Mouse (Mus musculus) lung, embryonic 16.5 days (tissue): ENCODE results near the gene Lyl1. TPM values are rescaled to one million over a fixed set of nuclear protein-coding genes. Genes with fewer than 3 reads are reported as not detected.

ENCODE experiments used
- ATAC-seq: fragments of 200-750 bp; cut with Nextera tagmentation; 2 replicates; pipeline ENCODE4 v1.8.0; 2017; ENCODE audit warnings: low read depth, mild to moderate bottlenecking, moderate library complexity
- H3K27ac ChIP-seq: fragments of 300-500 bp; sonication (generic); 2 replicates; pipeline ENCODE4 v1.5.1; 2014; ENCODE audit warnings: mild to moderate bottlenecking, control low read depth, low read length
- H3K27me3 ChIP-seq: fragments of 300-500 bp; sonication (generic); 2 replicates; pipeline ENCODE4 v1.6.1; 2014; ENCODE audit warnings: low read depth, low read length, mixed read lengths; ENCODE audit not compliant: control insufficient read depth, insufficient read depth
- H3K36me3 ChIP-seq: fragments of 300-500 bp; sonication (generic); 2 replicates; pipeline ENCODE4 v1.6.1; 2014; ENCODE audit warnings: low read length; ENCODE audit not compliant: control insufficient read depth, insufficient read depth
- H3K4me1 ChIP-seq: fragments of 300-500 bp; sonication (generic); replicated peaks from 2 replicates; pipeline ENCODE4 v1.6.1; 2014; ENCODE audit warnings: low read length, mixed read lengths; ENCODE audit not compliant: control insufficient read depth, insufficient read depth
- H3K4me2 ChIP-seq: fragments of 300-500 bp; sonication (generic); 2 replicates; pipeline ENCODE4 v1.6.1; 2014; ENCODE audit warnings: low read depth, low read length, control low read depth
- H3K4me3 ChIP-seq: fragments of 300-500 bp; sonication (generic); 2 replicates; pipeline ENCODE4 v1.5.1; 2014; ENCODE audit warnings: mild to moderate bottlenecking, low read length, control low read depth
- H3K9ac ChIP-seq: fragments of 300-500 bp; sonication (generic); 2 replicates; pipeline ENCODE4 v1.6.1; 2014; ENCODE audit warnings: low read length, control low read depth
- H3K9me3 ChIP-seq: fragments of 300-500 bp; sonication (generic); 2 replicates; pipeline ENCODE4 v1.6.1; 2016; ENCODE audit warnings: low read length; ENCODE audit not compliant: control insufficient read depth
- WGBS: fragments of 180-500 bp; shearing (Covaris S2); extraction: QIAGEN DNeasy Blood & Tissue Kit; methylation state at CpG from one replicate; pipeline ENCODE4 v1.1.7; 2014; 5-methylcytosine and 5-hydroxymethylcytosine counted together
- polyA plus RNA-seq: library from polyadenylated mRNA; unstranded; fragments of >200 nt; fragmentation: Nextera tagmentation; extraction: Ambion mirVana; gene quantifications from 2 replicates; pipeline ENCODE4 v1.2.1, GENCODE M21; 2015

The Lyl1 gene
- polyA plus RNA-seq, 1 experiment from 2014 or later = 12.5 TPM

- WGBS = 29% methylated on average over 12 of the region's 12 CpGs
- Histone ChIP-seq H3K27ac (no peak overlapping the region; the same call in 1 of the 2 replicates), H3K27me3 (peaks cover 7% of the 10 kb centered on the region), H3K36me3 (no peaks in the 10 kb centered on the region), H3K4me1 (peaks cover 50% of the 10 kb centered on the region), H3K9ac (peak overlapping the region; percentile 63; the same call in 1 of the 2 replicates), H3K9me3 (no peaks in the 10 kb centered on the region), H3K4me3 (peak overlapping the region; percentile 38), H3K4me2 (peak overlapping the region; percentile 60)
- ATAC-seq = no peak
These were observed 4.7 kb downstream of the Lyl1 start for GRCm38 (mm10) chr8:84705960-84706359.

- H3K27me3 ChIP-seq = peaks cover 7% of the 10 kb centered on the region
- peaks cover 54% of the 10 kb centered on the region for H3K4me1 ChIP-seq
- H3K9me3 ChIP-seq = no peaks in the 10 kb centered on the region
- peak overlapping the region; percentile 34 for H3K4me3 ChIP-seq
- peak overlapping the region; percentile 56 for H3K4me2 ChIP-seq
- H3K9ac ChIP-seq = peak overlapping the region; percentile 65
- peak overlapping the region; percentile 93 for H3K27ac ChIP-seq
- ATAC-seq = peak; percentile 18; the same call in 1 of the 2 replicates
- no peaks in the 10 kb centered on the region for H3K36me3 ChIP-seq
- 20% methylated on average over 43 of the region's 45 CpGs for WGBS
These were observed 5.5 kb downstream of the Lyl1 start for GRCm38 (mm10) chr8:84706610-84707266.

- Histone ChIP-seq H3K27me3 (peaks cover 7% of the 10 kb centered on the region), H3K4me3 (peak overlapping the region; percentile 34), H3K4me2 (peak overlapping the region; percentile 56), H3K36me3 (no peaks in the 10 kb centered on the region), H3K27ac (peak overlapping the region; percentile 93), H3K4me1 (peaks cover 61% of the 10 kb centered on the region), H3K9ac (peak overlapping the region; percentile 65), H3K9me3 (no peaks in the 10 kb centered on the region)
- whole genome bisulfite sequencing = 23% methylated on average over 22 of the region's 22 CpGs
- ATAC-seq = peak; percentile 31
These were observed 6.1 kb downstream of the Lyl1 start for GRCm38 (mm10) chr8:84707267-84707883.

- H3K27me3 ChIP-seq = peaks cover 7% of the 10 kb centered on the region
These were observed 6.8 kb downstream of the Lyl1 start for GRCm38 (mm10) chr8:84708071-84708541.

DNA sequence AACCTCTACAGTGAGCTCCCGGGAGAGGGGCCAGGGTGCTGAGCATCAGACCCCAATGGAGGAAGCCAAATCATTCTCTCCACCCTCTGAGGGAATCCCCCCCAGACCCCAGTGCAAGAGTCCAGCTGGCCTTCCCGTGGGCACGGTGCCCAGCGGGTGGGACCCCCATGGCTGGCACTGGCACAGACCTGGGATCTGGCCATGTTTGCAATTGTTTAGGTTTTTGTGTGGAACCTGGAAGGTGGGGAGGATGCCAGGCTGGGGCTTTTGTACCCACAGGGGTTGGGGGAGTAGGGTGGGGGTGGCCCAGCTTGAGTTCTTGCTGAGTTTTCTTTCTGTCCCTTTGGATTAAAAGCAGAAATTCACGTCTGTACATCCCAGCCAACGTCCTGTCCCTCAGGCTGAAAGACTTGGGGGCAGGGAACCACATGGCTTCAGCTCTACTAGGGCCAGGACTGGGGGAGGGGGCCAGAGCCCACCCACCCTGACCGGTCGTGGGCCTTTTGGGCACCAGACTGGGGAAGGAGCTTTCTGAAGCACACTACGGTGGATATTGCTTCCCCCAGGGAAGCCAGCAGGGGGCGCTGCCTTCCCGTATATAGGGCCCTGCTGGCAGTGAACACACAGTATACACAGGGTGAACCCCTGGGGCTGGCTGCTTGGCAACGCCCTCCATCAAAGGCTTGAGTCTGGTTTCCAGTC lies 7.7 kb downstream of the Lyl1 start:
- peaks cover 74% of the 10 kb centered on the region for H3K4me1 ChIP-seq
- H3K27ac ChIP-seq = no peak overlapping the region
- peak; percentile 41 for ATAC-seq
- no peak overlapping the region for H3K4me3 ChIP-seq
- no peaks in the 10 kb centered on the region for H3K9me3 ChIP-seq
- no peaks in the 10 kb centered on the region for H3K36me3 ChIP-seq
- no peak overlapping the region for H3K4me2 ChIP-seq
- peaks cover 7% of the 10 kb centered on the region for H3K27me3 ChIP-seq
- 25% methylated on average over 12 of the region's 12 CpGs for WGBS
- H3K9ac ChIP-seq = peak overlapping the region; percentile 30; the same call in 1 of the 2 replicates

More at GRCm38 (mm10) chr8:84708071-84708541, 6.8 kb downstream of the Lyl1 start:
- peak overlapping the region; percentile 65 for H3K9ac ChIP-seq
- H3K4me3 ChIP-seq = peak overlapping the region; percentile 34
- peak overlapping the region; percentile 56 for H3K4me2 ChIP-seq
- H3K36me3 ChIP-seq = no peaks in the 10 kb centered on the region
- H3K9me3 ChIP-seq = no peaks in the 10 kb centered on the region
- peak overlapping the region; percentile 93 for H3K27ac ChIP-seq
- WGBS = 45% methylated on average over 15 of the region's 15 CpGs
- no peak for ATAC-seq
- peaks cover 66% of the 10 kb centered on the region for H3K4me1 ChIP-seq

DNA sequence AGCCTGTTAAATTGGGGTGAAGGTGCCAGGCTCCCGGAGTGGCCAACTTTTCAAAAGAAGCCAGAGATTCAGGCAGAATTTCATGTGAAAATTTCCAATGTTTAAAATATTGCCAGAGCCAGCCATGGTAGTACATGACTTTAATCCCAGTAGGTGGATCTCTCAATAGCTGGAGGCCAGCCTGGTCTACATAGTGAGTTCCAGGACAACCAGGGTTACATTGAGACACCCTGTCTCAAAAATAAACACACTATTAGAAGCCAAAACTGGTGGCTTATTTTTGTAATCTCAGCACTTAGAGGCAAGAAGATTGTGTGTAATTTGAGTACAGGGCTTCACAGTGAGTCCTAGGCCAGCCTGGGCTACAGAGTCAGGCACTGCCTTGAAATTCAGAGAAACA lies 8.7 kb downstream of the Lyl1 start:
- no peak for ATAC-seq
- H3K27me3 ChIP-seq = peaks cover 7% of the 10 kb centered on the region
- WGBS = 94% methylated on average over 1 of the region's 1 CpGs
- H3K36me3 ChIP-seq = no peaks in the 10 kb centered on the region
- H3K4me1 ChIP-seq = peaks cover 77% of the 10 kb centered on the region
- H3K27ac ChIP-seq = 0 out of 2 replicates have a peak overlapping the region, but pooled peaks have one; percentile 24
- no peaks in the 10 kb centered on the region for H3K9me3 ChIP-seq
- H3K4me2 ChIP-seq = no peak overlapping the region
- H3K9ac ChIP-seq = no peak overlapping the region
- no peak overlapping the region for H3K4me3 ChIP-seq

DNA sequence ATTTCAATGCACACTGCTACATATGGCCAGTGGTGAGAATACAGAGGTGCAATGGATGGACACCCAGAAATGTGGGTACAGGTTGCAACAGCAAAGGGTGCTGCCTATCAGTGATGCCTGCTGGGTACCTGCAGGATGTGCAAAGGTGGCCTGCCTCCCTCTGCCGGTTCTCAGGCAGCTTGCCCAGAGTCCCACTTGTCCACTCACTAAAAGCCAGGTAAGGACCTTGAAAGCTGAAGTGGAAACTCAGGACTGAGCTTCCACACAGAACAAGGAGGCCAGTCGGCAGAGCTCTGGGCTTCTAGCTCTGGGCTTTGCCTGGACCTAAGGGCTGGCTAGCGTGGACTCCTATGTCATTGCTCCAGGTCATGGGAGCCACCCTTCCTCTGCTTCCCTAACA lies 10.1 kb downstream of the Lyl1 start:
- Histone ChIP-seq H3K36me3 (peaks cover 5% of the 10 kb centered on the region; the same call in 1 of the 2 replicates), H3K9ac (peak overlapping the region; percentile 61), H3K4me1 (peaks cover 73% of the 10 kb centered on the region), H3K27ac (peak overlapping the region; percentile 92), H3K4me2 (no peak overlapping the region), H3K9me3 (no peaks in the 10 kb centered on the region), H3K4me3 (no peak overlapping the region), H3K27me3 (peaks cover 7% of the 10 kb centered on the region)
- ATAC-seq = no peak
- 36% methylated on average over 3 of the region's 3 CpGs for WGBS

- peak; percentile 92 for ATAC-seq
- Histone ChIP-seq H3K36me3 (peaks cover 9% of the 10 kb centered on the region), H3K9ac (peak overlapping the region; percentile 61), H3K27me3 (peaks cover 6% of the 10 kb centered on the region), H3K4me2 (peak overlapping the region; percentile 38), H3K27ac (peak overlapping the region; percentile 92), H3K4me1 (peaks cover 65% of the 10 kb centered on the region), H3K9me3 (no peaks in the 10 kb centered on the region), H3K4me3 (no peak overlapping the region)
- 16% methylated on average over 11 of the region's 11 CpGs for WGBS
These were observed 10.9 kb downstream of the Lyl1 start for GRCm38 (mm10) chr8:84711933-84712758.
